Mouse (Mus musculus) cortical plate, adult 2 months (tissue): Measurements from ENCODE around the gene Ackr3.

Experiments used
- CTCF ChIP-seq: fragments of 200-500 bp; IDR thresholded peaks from 2 replicates; pipeline ENCODE4 v1.5.1; 2011; ENCODE audit warnings: mild to moderate bottlenecking, control low read depth, low read length; ENCODE audit not compliant: insufficient read depth; ENCODE audit errors: extremely low read depth
- POLR2A ChIP-seq: fragments of 200-500 bp; IDR thresholded peaks from 2 replicates; pipeline ENCODE4 v1.6.1; 2011; ENCODE audit warnings: mild to moderate bottlenecking, low read length, control low read depth; ENCODE audit not compliant: insufficient read depth; ENCODE audit errors: extremely low read depth

GRCm38 (mm10) chr1:90201655-90202054 lies 2.1 kb upstream of the Ackr3 start:
- TF ChIP-seq CTCF (no peak), POLR2A (no peak)
